Mouse (Mus musculus): Measurements from ENCODE around the gene Lat. TPM values are rescaled to one million over a fixed set of nuclear protein-coding genes. Genes with fewer than 3 reads are reported as not detected.

Lat gene
- polyA plus RNA-seq, 1 experiment from 2014 or later, result 3.9 TPM

GRCm38 (mm10) chr7:126314273-126314672, 55.1 kb downstream of the Lat start:
- H3K9me3 ChIP-seq, result no peaks in the 10 kb centered on the region
- no peak overlapping the region for H3K27ac ChIP-seq
- H3K27me3 ChIP-seq (ENCODE audit: insufficient read depth, poor library complexity, severe bottlenecking), result no peaks in the 10 kb centered on the region
- no peaks in the 10 kb centered on the region for H3K4me1 ChIP-seq (replicated peaks)
- H3K36me3 ChIP-seq, result no peaks in the 10 kb centered on the region
- WGBS, result 81% methylated on average over 8 of the region's 8 CpGs
- no peak for DNase-seq (ENCODE audit: low spot score)
- no peak overlapping the region for H3K4me3 ChIP-seq

Other genes starting within 250 kb of the Lat start
- 60.9 and 63.7 TPM in 2 replicates for gene Xpo6, start 169.1 kb downstream of the Lat start, polyA plus RNA-seq (2016; fragmentation: Nextera tagmentation; extraction: Ambion mirVana)
- gene Sbk1, start 97.0 kb downstream of the Lat start, polyA plus RNA-seq (2016; fragmentation: Nextera tagmentation; extraction: Ambion mirVana), result 100 and 180 TPM in 2 replicates
- 66.8 and 68.6 TPM in 2 replicates for gene Spns1, start 7.9 kb upstream of the Lat start, polyA plus RNA-seq (2016; fragmentation: Nextera tagmentation; extraction: Ambion mirVana)
- gene Nfatc2ip, start 27.2 kb upstream of the Lat start, polyA plus RNA-seq (2016; fragmentation: Nextera tagmentation; extraction: Ambion mirVana), result 3.1 and 3.7 TPM in 2 replicates
- not detected in 2 replicates for gene Cd19, start 45.3 kb upstream of the Lat start, polyA plus RNA-seq (2016; fragmentation: Nextera tagmentation; extraction: Ambion mirVana)
- 28.7 and 28.8 TPM in 2 replicates for gene Rabep2, start 59.2 kb upstream of the Lat start, polyA plus RNA-seq (2016; fragmentation: Nextera tagmentation; extraction: Ambion mirVana)
- 1.1 and 3.0 TPM in 2 replicates for gene Atp2a1, start 93.5 kb upstream of the Lat start, polyA plus RNA-seq (2016; fragmentation: Nextera tagmentation; extraction: Ambion mirVana)
- 54.4 and 61.0 TPM in 2 replicates for gene Sh2b1, start 105.9 kb upstream of the Lat start, polyA plus RNA-seq (2016; fragmentation: Nextera tagmentation; extraction: Ambion mirVana)
- 156 and 169 TPM in 2 replicates for gene Tufm, start 117.8 kb upstream of the Lat start, polyA plus RNA-seq (2016; fragmentation: Nextera tagmentation; extraction: Ambion mirVana)
- gene Atxn2l, start 133.9 kb upstream of the Lat start, polyA plus RNA-seq (2016; fragmentation: Nextera tagmentation; extraction: Ambion mirVana), result 53.4 and 66.8 TPM in 2 replicates
- gene Eif3c, start 196.8 kb upstream of the Lat start, polyA plus RNA-seq (2016; fragmentation: Nextera tagmentation; extraction: Ambion mirVana), result 185 and 213 TPM in 2 replicates
- gene Apobr, start 215.4 kb upstream of the Lat start, polyA plus RNA-seq (2016; fragmentation: Nextera tagmentation; extraction: Ambion mirVana), result 0.47 TPM in 2 replicates
- gene Cln3, start 216.2 kb upstream of the Lat start, polyA plus RNA-seq (2016; fragmentation: Nextera tagmentation; extraction: Ambion mirVana), result 27.3 and 29.9 TPM in 2 replicates
- gene Il27, start 225.4 kb upstream of the Lat start, polyA plus RNA-seq (2016; fragmentation: Nextera tagmentation; extraction: Ambion mirVana), result not detected in 2 replicates